Mouse (Mus musculus) small intestine, adult 2 months (tissue): ENCODE results near the gene Stx11.

Experiments
- CTCF ChIP-seq: fragments of 200-500 bp; IDR thresholded peaks from 2 replicates; pipeline ENCODE4 v1.5.1; 2012; ENCODE audit warnings: low read depth, mild to moderate bottlenecking, control low read depth, inconsistent platforms, low read length, moderate library complexity, mixed read lengths; ENCODE audit not compliant: insufficient replicate concordance, insufficient read length; ENCODE audit errors: extremely low read depth
- POLR2A ChIP-seq: fragments of 200-500 bp; IDR thresholded peaks from 2 replicates; pipeline ENCODE4 v1.6.1; 2012; ENCODE audit warnings: low read depth, mild to moderate bottlenecking, control low read depth, inconsistent platforms, low read length, moderate library complexity

GRCm38 (mm10) chr10:12915826-12916225, 48.3 kb downstream of the Stx11 start:
- no peak for TF ChIP-seq CTCF
- no peak for TF ChIP-seq POLR2A
